Mouse (Mus musculus) megakaryocyte-erythroid progenitor cell, adult 5-6 weeks (primary cell): Measurements from ENCODE around the gene Itga1. TPM values are rescaled to one million over a fixed set of nuclear protein-coding genes. Genes with fewer than 3 reads are reported as not detected.

Source experiments
- ATAC-seq: replicated peaks from 2 replicates; pipeline ENCODE4 v1.8.0; 2016; ENCODE audit warnings: mild to moderate bottlenecking, inconsistent platforms; ENCODE audit not compliant: severe bottlenecking, poor library complexity, low FRiP score, low TSS enrichment
- total RNA-seq, 2 experiments: library from RNA; stranded (forward) in 1 of 2; stranded (reverse) in 1 of 2; fragments of 200-1000, 215-1000 nt in 1 of 2; fragments of >200 nt in 1 of 2; fragmentation: Nextera tagmentation in 1 of 2; gene quantifications; 2 replicates each; pipeline ENCODE4 v1.2.3; 2014 to 2017

Gene Itga1
- total RNA-seq (2014; fragmentation: Nextera tagmentation) = 0.12 TPM in 1 of 2 replicates, not detected in the other
- total RNA-seq (2017) = 0.23 TPM in 1 of 2 replicates, not detected in the other

- ATAC-seq = peak; percentile 85
These were observed at the start of gene Itga1, which contains the start of gene Gm49395 for GRCm38 (mm10) chr13:115101355-115102191. Itga1 (minus strand) TSS chr13:115101964. Gm49395 (minus strand) TSS chr13:115101921.

GRCm38 (mm10) chr13:115150602-115151001, 48.8 kb upstream of the Itga1 start:
- ATAC-seq = no peak

GRCm38 (mm10) chr13:115149849-115150248, 48.1 kb upstream of the Itga1 start:
- no peak for ATAC-seq

- no peak for ATAC-seq
These were observed 41.8 kb upstream of the Itga1 start for GRCm38 (mm10) chr13:115143575-115143974.

- ATAC-seq = no peak
These were observed 40.3 kb upstream of the Itga1 start for GRCm38 (mm10) chr13:115142066-115142465.

- ATAC-seq = no peak
These were observed 36.7 kb upstream of the Itga1 start for GRCm38 (mm10) chr13:115138513-115138912.

GRCm38 (mm10) chr13:115136761-115137160, 35.0 kb upstream of the Itga1 start:
- no peak for ATAC-seq

- no peak for ATAC-seq
These were observed 30.7 kb upstream of the Itga1 start for GRCm38 (mm10) chr13:115132435-115132834.

- ATAC-seq = peak; percentile 76
These were observed 29.6 kb upstream of the Itga1 start for GRCm38 (mm10) chr13:115131381-115131780.

GRCm38 (mm10) chr13:115130035-115130434, 28.3 kb upstream of the Itga1 start:
- no peak for ATAC-seq

GRCm38 (mm10) chr13:115127826-115128225, 26.1 kb upstream of the Itga1 start:
- ATAC-seq = no peak

GRCm38 (mm10) chr13:115126534-115126933, 24.8 kb upstream of the Itga1 start:
- no peak for ATAC-seq

- no peak for ATAC-seq
These were observed 23.4 kb upstream of the Itga1 start for GRCm38 (mm10) chr13:115125130-115125529.

GRCm38 (mm10) chr13:115124521-115124920, 22.8 kb upstream of the Itga1 start:
- ATAC-seq = no peak

GRCm38 (mm10) chr13:115118756-115119155, 17.0 kb upstream of the Itga1 start:
- ATAC-seq = no peak

GRCm38 (mm10) chr13:115118195-115118594, 16.4 kb upstream of the Itga1 start:
- ATAC-seq = no peak

GRCm38 (mm10) chr13:115116930-115117621, 15.3 kb upstream of the Itga1 start:
- no peak for ATAC-seq

GRCm38 (mm10) chr13:115109628-115110027, 7.9 kb upstream of the Itga1 start:
- no peak for ATAC-seq

- no peak for ATAC-seq
These were observed 5.7 kb upstream of the Itga1 start for GRCm38 (mm10) chr13:115107436-115107835.

GRCm38 (mm10) chr13:115106183-115106582, 4.4 kb upstream of the Itga1 start:
- no peak for ATAC-seq
